Mouse (Mus musculus): Measurements from ENCODE around the gene Mr1. TPM values are rescaled to one million over a fixed set of nuclear protein-coding genes. Genes with fewer than 3 reads are reported as not detected.
A peak's percentile ranks its signal among the peaks of the same experiment; 100 is the strongest.

Gene Mr1
- polyA plus RNA-seq, 1 experiment from 2014 or later, result 0.49 TPM

DNA sequence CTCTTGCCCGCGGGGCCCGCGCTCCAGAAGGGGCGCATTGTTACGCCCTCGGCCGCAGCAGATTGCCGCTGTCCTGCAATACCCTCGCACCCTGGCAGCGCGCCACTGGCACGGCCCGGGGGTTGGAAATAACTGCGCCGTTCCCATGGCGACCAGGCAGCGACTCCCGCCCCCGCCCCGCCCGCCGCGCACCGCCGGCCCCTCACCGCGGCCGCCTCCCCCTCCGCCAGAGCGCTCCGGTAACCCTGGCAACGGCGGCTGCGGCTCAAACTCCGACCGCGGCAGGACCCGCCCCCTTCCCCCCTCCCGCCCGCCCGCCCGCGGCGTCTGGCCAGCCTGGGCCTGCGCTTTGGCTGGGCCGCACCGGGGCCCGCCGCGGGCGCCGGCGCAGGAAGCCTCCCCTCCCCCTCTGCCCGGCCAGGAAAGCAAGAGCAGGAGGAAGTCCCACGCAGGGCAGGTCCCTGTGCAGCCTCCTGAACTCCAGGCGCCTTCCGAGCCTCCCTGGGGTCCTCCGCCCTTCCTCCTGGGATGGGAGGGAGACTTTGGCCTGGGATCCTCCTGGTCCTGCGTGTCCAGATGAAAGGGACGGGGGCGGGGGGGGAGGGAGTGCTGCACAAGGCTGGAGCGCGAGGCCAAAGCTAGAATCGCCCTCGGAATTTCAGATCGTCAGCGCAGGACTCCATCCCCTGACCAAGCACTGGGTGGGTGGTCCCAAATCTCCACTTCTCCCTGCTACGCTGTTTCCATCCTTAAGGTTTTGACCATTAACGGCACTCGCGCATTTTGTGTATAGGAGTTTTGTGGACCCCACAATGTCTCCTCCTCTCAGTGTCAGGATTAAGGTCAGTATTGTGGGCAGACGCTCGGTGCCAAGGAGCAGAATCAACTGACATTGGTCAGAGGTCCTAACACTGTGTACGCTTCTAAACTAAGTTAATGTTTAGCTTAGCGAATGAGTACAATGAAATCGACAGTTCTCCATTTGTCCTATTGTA, 63.0 kb downstream of the Mr1 start:
- no peaks in the 10 kb centered on the region for H3K36me3 ChIP-seq (ENCODE audit: control insufficient read depth, insufficient read depth, low read length)
- H3K4me1 ChIP-seq (ENCODE audit: control insufficient read depth, insufficient read depth, low read length), result peaks cover 41% of the 10 kb centered on the region
- H3K9me3 ChIP-seq (ENCODE audit: control insufficient read depth, low read length), result no peaks in the 10 kb centered on the region
- peak overlapping the region; percentile 67 for H3K9ac ChIP-seq (ENCODE audit: low read length)
- ATAC-seq (ENCODE audit: low FRiP score), result peak; percentile 95
- H3K4me3 ChIP-seq (ENCODE audit: low read depth, low read length), result peak overlapping the region; percentile 32
- under 1% methylated on average over 42 of the region's 77 CpGs for WGBS
- H3K27ac ChIP-seq (ENCODE audit: low read depth, low read length), result peak overlapping the region; percentile 98
- H3K27me3 ChIP-seq (ENCODE audit: control insufficient read depth, insufficient read depth, low read length), result no peaks in the 10 kb centered on the region
- H3K4me2 ChIP-seq, result peak overlapping the region; percentile 58
- peak; percentile 99 for DNase-seq (ENCODE audit: low spot score, missing footprints)

DNA sequence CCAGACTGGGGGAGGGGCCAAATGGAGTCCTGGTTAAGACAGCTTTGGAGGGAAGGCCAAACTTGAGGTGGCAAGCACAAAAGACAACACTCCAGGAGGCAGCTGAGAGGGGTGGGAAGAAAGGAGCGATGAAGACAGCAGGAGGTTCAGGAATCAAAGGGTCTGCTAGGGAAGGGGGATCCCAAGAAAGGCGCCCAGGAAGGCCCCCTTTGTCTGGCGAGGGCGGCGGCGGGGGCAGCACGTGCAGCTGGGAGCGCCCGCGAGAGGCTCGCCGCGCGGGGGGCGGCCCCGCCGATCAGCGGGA, 63.7 kb downstream of the Mr1 start:
- H3K4me3 ChIP-seq (ENCODE audit: low read depth, low read length), result peak overlapping the region; percentile 32
- H3K27ac ChIP-seq (ENCODE audit: low read depth, low read length), result peak overlapping the region; percentile 98
- H3K9me3 ChIP-seq (ENCODE audit: control insufficient read depth, low read length), result no peaks in the 10 kb centered on the region
- H3K36me3 ChIP-seq (ENCODE audit: control insufficient read depth, insufficient read depth, low read length), result no peaks in the 10 kb centered on the region
- peak overlapping the region; percentile 58 for H3K4me2 ChIP-seq
- H3K4me1 ChIP-seq (ENCODE audit: control insufficient read depth, insufficient read depth, low read length), result peaks cover 41% of the 10 kb centered on the region
- H3K27me3 ChIP-seq (ENCODE audit: control insufficient read depth, insufficient read depth, low read length), result no peaks in the 10 kb centered on the region
- ATAC-seq (ENCODE audit: low FRiP score), result no peak; the same call in 1 of the 2 replicates
- 0% methylated on average over 15 of the region's 18 CpGs for WGBS
- DNase-seq (ENCODE audit: low spot score, missing footprints), result no peak
- H3K9ac ChIP-seq (ENCODE audit: low read length), result peak overlapping the region; percentile 66

DNA sequence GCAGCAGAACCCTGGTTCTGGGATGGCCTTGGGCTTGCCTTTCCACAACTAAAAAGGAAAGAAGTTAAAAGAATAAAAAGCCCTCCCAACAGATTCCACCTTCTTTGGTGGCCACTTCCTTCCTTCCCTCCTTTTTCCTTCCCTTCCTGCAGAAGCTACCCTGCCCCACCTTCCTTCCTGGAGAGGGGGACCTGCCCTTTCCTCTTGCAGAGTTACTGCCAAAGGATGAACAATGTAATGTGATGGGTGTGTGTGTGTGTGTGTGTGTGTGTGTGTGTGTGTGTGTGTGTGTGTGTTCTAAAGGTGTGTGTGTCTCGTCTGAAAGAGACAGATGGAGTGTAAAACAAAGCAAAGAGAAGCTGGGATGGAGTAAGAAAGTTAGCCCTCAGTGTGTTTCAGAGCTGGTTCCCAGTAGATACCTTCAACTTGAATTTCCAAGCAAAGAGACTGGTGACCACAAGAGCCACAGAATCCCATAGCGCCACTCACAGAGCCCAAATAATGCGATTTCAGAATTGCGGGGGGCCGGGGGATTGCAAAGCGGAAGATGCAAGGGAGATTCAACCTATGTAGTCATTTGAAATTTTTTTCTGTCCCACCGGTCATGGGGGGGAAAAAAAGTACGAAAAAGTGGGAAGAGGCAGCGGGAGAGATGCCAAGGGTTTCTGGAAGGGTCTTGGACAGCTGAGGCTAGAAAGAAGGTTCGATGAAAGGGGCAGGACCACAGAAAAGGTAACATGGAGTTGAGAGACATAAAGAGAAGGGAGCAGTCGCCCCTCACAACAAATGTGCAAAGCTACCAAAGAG, 64.3 kb downstream of the Mr1 start:
- Histone ChIP-seq H3K4me1 (ENCODE audit: control insufficient read depth, insufficient read depth, low read length) (peaks cover 46% of the 10 kb centered on the region), H3K27me3 (ENCODE audit: control insufficient read depth, insufficient read depth, low read length) (no peaks in the 10 kb centered on the region), H3K27ac (ENCODE audit: low read depth, low read length) (peak overlapping the region; percentile 98), H3K9ac (ENCODE audit: low read length) (peak overlapping the region; percentile 66), H3K9me3 (ENCODE audit: control insufficient read depth, low read length) (no peaks in the 10 kb centered on the region), H3K4me3 (ENCODE audit: low read depth, low read length) (peak overlapping the region; percentile 32; the same call in 1 of the 2 replicates), H3K4me2 (peak overlapping the region; percentile 58), H3K36me3 (ENCODE audit: control insufficient read depth, insufficient read depth, low read length) (no peaks in the 10 kb centered on the region)
- DNase-seq (ENCODE audit: low spot score, missing footprints), result peak; percentile 98
- ATAC-seq (ENCODE audit: low FRiP score), result no peak
- WGBS, result 2% methylated on average over 11 of the region's 11 CpGs

DNA sequence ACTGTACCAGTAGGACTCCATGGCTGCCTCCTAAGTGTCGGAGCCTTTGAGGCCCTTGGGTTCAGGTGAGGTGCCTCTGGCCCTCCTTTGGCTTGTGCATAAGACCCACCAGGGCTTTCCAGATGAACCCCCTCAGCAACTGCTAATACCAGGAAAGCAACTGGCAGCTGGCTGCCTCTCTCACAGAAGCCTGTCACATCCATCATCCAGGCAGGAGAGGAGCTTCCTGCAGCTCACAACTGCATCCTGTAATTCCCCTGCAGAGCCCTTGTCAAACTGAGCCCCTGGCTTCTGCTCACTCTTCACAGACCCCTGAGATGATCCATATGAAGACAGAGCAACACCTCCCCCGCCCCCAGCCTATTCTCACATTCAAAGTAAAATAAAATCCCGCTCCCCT, 68.9 kb downstream of the Mr1 start:
- Histone ChIP-seq H3K4me3 (ENCODE audit: low read depth, low read length) (no peak overlapping the region), H3K27me3 (ENCODE audit: control insufficient read depth, insufficient read depth, low read length) (no peaks in the 10 kb centered on the region), H3K9ac (ENCODE audit: low read length) (no peak overlapping the region), H3K4me1 (ENCODE audit: control insufficient read depth, insufficient read depth, low read length) (peaks cover 25% of the 10 kb centered on the region), H3K36me3 (ENCODE audit: control insufficient read depth, insufficient read depth, low read length) (no peaks in the 10 kb centered on the region), H3K27ac (ENCODE audit: low read depth, low read length) (no peak overlapping the region), H3K4me2 (no peak overlapping the region), H3K9me3 (ENCODE audit: control insufficient read depth, low read length) (no peaks in the 10 kb centered on the region)
- ATAC-seq (ENCODE audit: low FRiP score) (no peak), DNase-seq (ENCODE audit: low spot score, missing footprints) (no peak)
- 83% methylated on average over 3 of the region's 3 CpGs for WGBS

Other genes with a start within 250 kb of the Mr1 start
- 12.4 and 13.5 TPM in 2 replicates for gene Ier5, start 47.2 kb downstream of the Mr1 start, polyA plus RNA-seq (2014; fragmentation: Nextera tagmentation; extraction: Ambion mirVana)
- 97.1 and 100 TPM in 2 replicates for gene Stx6, start 11.9 kb upstream of the Mr1 start, polyA plus RNA-seq (2014; fragmentation: Nextera tagmentation; extraction: Ambion mirVana)
- gene BC034090, start 97.6 kb upstream of the Mr1 start, polyA plus RNA-seq (2014; fragmentation: Nextera tagmentation; extraction: Ambion mirVana), result 2.7 and 3.1 TPM in 2 replicates

Measured in midbrain, embryonic 11.5 days (tissue).